Mouse (Mus musculus): ENCODE results near the gene 4933425L06Rik. TPM values are rescaled to one million over a fixed set of nuclear protein-coding genes. Genes with fewer than 3 reads are reported as not detected.

Gene 4933425L06Rik
- total and polyA plus RNA-seq, 3 experiments: not detected

- TF ChIP-seq POLR2A (IDR thresholded peaks at IDR 0.05; ENCODE audit: insufficient read depth, low read depth, low read length) (no peak), CTCF (IDR thresholded peaks at IDR 0.05) (no peak), EP300 (IDR thresholded peaks at IDR 0.05; ENCODE audit: insufficient read depth, low read depth, low read length) (no peak)
Observed at GRCm38 (mm10) chr13:105111599-105111998, 29.7 kb downstream of the 4933425L06Rik start.

GRCm38 (mm10) chr13:105121617-105122016, 39.7 kb downstream of the 4933425L06Rik start:
- H3K4me3 ChIP-seq: no peak overlapping the region
- no peak for TF ChIP-seq POLR2A (IDR thresholded peaks at IDR 0.05; ENCODE audit: insufficient read depth, low read depth, low read length)
- TF ChIP-seq EP300 (IDR thresholded peaks at IDR 0.05; ENCODE audit: insufficient read depth, low read depth, low read length): no peak
- TF ChIP-seq CTCF (IDR thresholded peaks at IDR 0.05): no peak
- H3K27me3 ChIP-seq (ENCODE audit: control insufficient read depth, insufficient read depth, low read length): no peaks in the 10 kb centered on the region
- no peaks in the 10 kb centered on the region for H3K4me1 ChIP-seq (ENCODE audit: control insufficient read depth, insufficient read depth, low read length)
- no peak overlapping the region for H3K9ac ChIP-seq (ENCODE audit: low read depth, low read length)
- DNase-seq: no peak
- H3K27ac ChIP-seq: no peak overlapping the region
- H3K79me2 ChIP-seq (replicated peaks; ENCODE audit: control insufficient read depth, insufficient read depth, low read length): no peaks in the 10 kb centered on the region
- intact Hi-C loops (cut with DNase I): no loop called here
- no peaks in the 10 kb centered on the region for H3K36me3 ChIP-seq (ENCODE audit: control insufficient read depth, insufficient read depth, low read length)

More at GRCm38 (mm10) chr13:105111599-105111998, 29.7 kb downstream of the 4933425L06Rik start:
- no peaks in the 10 kb centered on the region for H3K79me2 ChIP-seq (replicated peaks; ENCODE audit: control insufficient read depth, insufficient read depth, low read length)
- no peak for DNase-seq
- WGBS: 86% methylated on average over 6 of the region's 6 CpGs
- H3K27ac ChIP-seq: no peak overlapping the region
- intact Hi-C loops (cut with DNase I): no loop called here
- H3K9ac ChIP-seq (ENCODE audit: low read depth, low read length): no peak overlapping the region
- H3K4me3 ChIP-seq: no peak overlapping the region
- no peaks in the 10 kb centered on the region for H3K27me3 ChIP-seq (ENCODE audit: control insufficient read depth, insufficient read depth, low read length)
- H3K4me1 ChIP-seq (ENCODE audit: control insufficient read depth, insufficient read depth, low read length): no peaks in the 10 kb centered on the region
- H3K36me3 ChIP-seq (ENCODE audit: control insufficient read depth, insufficient read depth, low read length): no peaks in the 10 kb centered on the region

GRCm38 (mm10) chr13:105122092-105122491, 40.2 kb downstream of the 4933425L06Rik start:
- intact Hi-C loops (cut with DNase I): no loop called here
- H3K9ac ChIP-seq (ENCODE audit: low read depth, low read length): no peak overlapping the region
- no peaks in the 10 kb centered on the region for H3K4me1 ChIP-seq (ENCODE audit: control insufficient read depth, insufficient read depth, low read length)
- no peaks in the 10 kb centered on the region for H3K27me3 ChIP-seq (ENCODE audit: control insufficient read depth, insufficient read depth, low read length)
- no peaks in the 10 kb centered on the region for H3K36me3 ChIP-seq (ENCODE audit: control insufficient read depth, insufficient read depth, low read length)
- no peak for DNase-seq
- H3K27ac ChIP-seq: no peak overlapping the region
- whole genome bisulfite sequencing: 79% methylated on average over 3 of the region's 3 CpGs
- TF ChIP-seq CTCF (IDR thresholded peaks at IDR 0.05) (no peak), EP300 (IDR thresholded peaks at IDR 0.05; ENCODE audit: insufficient read depth, low read depth, low read length) (no peak), POLR2A (IDR thresholded peaks at IDR 0.05; ENCODE audit: insufficient read depth, low read depth, low read length) (no peak)
- no peaks in the 10 kb centered on the region for H3K79me2 ChIP-seq (replicated peaks; ENCODE audit: control insufficient read depth, insufficient read depth, low read length)
- H3K4me3 ChIP-seq: no peak overlapping the region

GRCm38 (mm10) chr13:105130080-105130479, 48.2 kb downstream of the 4933425L06Rik start:
- Histone ChIP-seq H3K4me1 (ENCODE audit: control insufficient read depth, insufficient read depth, low read length) (peaks cover 2% of the 10 kb centered on the region; the same call in 1 of the 2 replicates), H3K27ac (peak overlapping the region; percentile 28; the same call in 1 of the 2 replicates), H3K9ac (ENCODE audit: low read depth, low read length) (no peak overlapping the region), H3K79me2 (replicated peaks; ENCODE audit: control insufficient read depth, insufficient read depth, low read length) (no peaks in the 10 kb centered on the region), H3K36me3 (ENCODE audit: control insufficient read depth, insufficient read depth, low read length) (no peaks in the 10 kb centered on the region), H3K4me3 (no peak overlapping the region), H3K27me3 (ENCODE audit: control insufficient read depth, insufficient read depth, low read length) (no peaks in the 10 kb centered on the region)
- intact Hi-C loops (cut with DNase I): no loop called here
- WGBS: 63% methylated on average over 6 of the region's 6 CpGs
- TF ChIP-seq CTCF (IDR thresholded peaks at IDR 0.05): no peak
- no peak for TF ChIP-seq POLR2A (IDR thresholded peaks at IDR 0.05; ENCODE audit: insufficient read depth, low read depth, low read length)
- TF ChIP-seq EP300 (IDR thresholded peaks at IDR 0.05; ENCODE audit: insufficient read depth, low read depth, low read length): no peak
- no peak for DNase-seq

GRCm38 (mm10) chr13:105132370-105132769, 50.4 kb downstream of the 4933425L06Rik start:
- Histone ChIP-seq H3K9ac (ENCODE audit: low read depth, low read length) (no peak overlapping the region), H3K36me3 (ENCODE audit: control insufficient read depth, insufficient read depth, low read length) (no peaks in the 10 kb centered on the region), H3K79me2 (replicated peaks; ENCODE audit: control insufficient read depth, insufficient read depth, low read length) (no peaks in the 10 kb centered on the region), H3K4me3 (no peak overlapping the region), H3K4me1 (ENCODE audit: control insufficient read depth, insufficient read depth, low read length) (peaks cover 2% of the 10 kb centered on the region; the same call in 1 of the 2 replicates), H3K27me3 (ENCODE audit: control insufficient read depth, insufficient read depth, low read length) (no peaks in the 10 kb centered on the region), H3K27ac (no peak overlapping the region; the same call in 1 of the 2 replicates)
- intact Hi-C loops (cut with DNase I): no loop called here
- WGBS: 73% methylated on average over 6 of the region's 6 CpGs
- no peak for DNase-seq
- TF ChIP-seq POLR2A (IDR thresholded peaks at IDR 0.05; ENCODE audit: insufficient read depth, low read depth, low read length) (no peak), CTCF (IDR thresholded peaks at IDR 0.05) (no peak), EP300 (IDR thresholded peaks at IDR 0.05; ENCODE audit: insufficient read depth, low read depth, low read length) (no peak)

GRCm38 (mm10) chr13:105132776-105133175, 50.9 kb downstream of the 4933425L06Rik start:
- H3K9ac ChIP-seq (ENCODE audit: low read depth, low read length): no peak overlapping the region
- no peaks in the 10 kb centered on the region for H3K36me3 ChIP-seq (ENCODE audit: control insufficient read depth, insufficient read depth, low read length)
- TF ChIP-seq CTCF (IDR thresholded peaks at IDR 0.05) (no peak), POLR2A (IDR thresholded peaks at IDR 0.05; ENCODE audit: insufficient read depth, low read depth, low read length) (no peak), EP300 (IDR thresholded peaks at IDR 0.05; ENCODE audit: insufficient read depth, low read depth, low read length) (no peak)
- H3K4me3 ChIP-seq: no peak overlapping the region
- peaks cover 2% of the 10 kb centered on the region; the same call in 1 of the 2 replicates for H3K4me1 ChIP-seq (ENCODE audit: control insufficient read depth, insufficient read depth, low read length)
- no peaks in the 10 kb centered on the region for H3K27me3 ChIP-seq (ENCODE audit: control insufficient read depth, insufficient read depth, low read length)
- H3K79me2 ChIP-seq (replicated peaks; ENCODE audit: control insufficient read depth, insufficient read depth, low read length): no peaks in the 10 kb centered on the region
- H3K27ac ChIP-seq: peak overlapping the region; percentile 19; the same call in 1 of the 2 replicates
- intact Hi-C loops (cut with DNase I): no loop called here
- WGBS: 65% methylated on average over 2 of the region's 2 CpGs
- peak in 1 of 2 experiments; percentile 25 for DNase-seq

Data from heart, adult 2 months (tissue).